Mouse (Mus musculus) limb, embryonic 13.5 days (tissue): Measurements from ENCODE around the gene Nck1. TPM values are rescaled to one million over a fixed set of nuclear protein-coding genes. Genes with fewer than 3 reads are reported as not detected.

Source experiments
- ATAC-seq: fragments of 200-750 bp; cut with Nextera tagmentation; 2 replicates; pipeline ENCODE4 v1.8.0; 2017; ENCODE audit warnings: low read depth, moderate number of reproducible peaks, moderate TSS enrichment; ENCODE audit not compliant: low FRiP score
- H3K27ac ChIP-seq: fragments of 300-500 bp; sonication (generic); 2 replicates; pipeline ENCODE4 v1.5.1; 2015; ENCODE audit warnings: inconsistent platforms, mild to moderate bottlenecking, moderate library complexity
- H3K27me3 ChIP-seq: fragments of 300-500 bp; sonication (generic); 2 replicates; pipeline ENCODE4 v1.6.1; 2015; ENCODE audit warnings: mild to moderate bottlenecking, inconsistent platforms
- H3K36me3 ChIP-seq: fragments of 300-500 bp; sonication (generic); 2 replicates; pipeline ENCODE4 v1.6.1; 2015; ENCODE audit warnings: inconsistent platforms, mild to moderate bottlenecking, moderate library complexity
- H3K4me1 ChIP-seq: fragments of 300-500 bp; sonication (generic); 2 replicates; pipeline ENCODE4 v1.6.1; 2015; ENCODE audit warnings: inconsistent platforms
- H3K4me2 ChIP-seq: fragments of 300-500 bp; sonication (generic); replicated peaks from 2 replicates; pipeline ENCODE4 v1.6.1; 2015; ENCODE audit warnings: inconsistent platforms, mild to moderate bottlenecking, moderate library complexity
- H3K4me3 ChIP-seq: fragments of 300-500 bp; sonication (generic); 2 replicates; pipeline ENCODE4 v1.5.1; 2015; ENCODE audit warnings: moderate library complexity, mild to moderate bottlenecking, inconsistent platforms
- H3K9ac ChIP-seq: fragments of 300-500 bp; sonication (generic); 2 replicates; pipeline ENCODE4 v1.6.1; 2015; ENCODE audit warnings: mild to moderate bottlenecking, inconsistent platforms
- H3K9me3 ChIP-seq: fragments of 300-500 bp; sonication (generic); 2 replicates; pipeline ENCODE4 v1.6.1; 2016; ENCODE audit warnings: inconsistent platforms
- WGBS: fragments of 180-500 bp; shearing (Covaris S2); methylation state at CpG from one replicate; pipeline ENCODE4 v1.1.7; 2015; 5-methylcytosine and 5-hydroxymethylcytosine counted together
- polyA plus RNA-seq: library from polyadenylated mRNA; unstranded; fragments of >200 nt; fragmentation: Nextera tagmentation; extraction: Ambion mirVana; gene quantifications from 2 replicates; pipeline ENCODE4 v1.2.1, GENCODE M21; 2015

Nck1 gene
- polyA plus RNA-seq, 1 experiment from 2014 or later = 76.5 TPM

- WGBS = 88% methylated on average over 5 of the region's 5 CpGs
- H3K27ac ChIP-seq = no peak within 1 kb of the TSS
- H3K27me3 ChIP-seq = no peaks in the 10 kb centered on the region
Observed at GRCm38 (mm10) chr9:100486431-100486830, 59.5 kb downstream of the Nck1 start, which contains the start of gene Il20rb. Gene Il20rb (minus strand): TSS chr9:100486788.

DNA sequence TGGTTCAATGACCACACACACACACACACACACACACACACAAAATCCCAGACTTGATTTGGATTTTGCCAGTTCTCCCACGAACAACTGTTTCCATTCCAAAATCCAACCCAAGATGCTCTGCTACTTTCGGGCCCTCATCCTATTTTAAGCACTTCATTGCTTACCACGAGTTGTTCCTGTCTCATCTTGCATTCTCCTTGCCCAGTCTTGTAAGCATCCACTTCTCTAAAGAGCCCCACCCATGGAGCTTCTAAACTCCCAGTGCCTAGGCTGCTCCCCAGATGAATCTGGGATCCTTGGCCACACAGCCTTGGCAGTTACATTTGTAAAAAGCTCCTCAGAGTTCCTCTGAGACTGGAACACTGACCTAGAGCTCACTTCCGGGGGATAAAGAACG, 62.6 kb downstream of the Nck1 start:
- no peaks in the 10 kb centered on the region for H3K9me3 ChIP-seq
- no peak overlapping the region for H3K27ac ChIP-seq
- no peak overlapping the region for H3K4me3 ChIP-seq
- H3K4me1 ChIP-seq = peaks cover 13% of the 10 kb centered on the region
- no peaks in the 10 kb centered on the region for H3K36me3 ChIP-seq
- no peak for ATAC-seq
- no peak overlapping the region for H3K4me2 ChIP-seq
- H3K9ac ChIP-seq = no peak overlapping the region
- 83% methylated on average over 5 of the region's 5 CpGs for WGBS
- no peaks in the 10 kb centered on the region for H3K27me3 ChIP-seq

More at GRCm38 (mm10) chr9:100486431-100486830, 59.5 kb downstream of the Nck1 start, which contains the start of gene Il20rb:
- no peak for ATAC-seq
- no peak within 1 kb of the TSS for H3K4me3 ChIP-seq
- no peak within 1 kb of the TSS for H3K9ac ChIP-seq
- H3K9me3 ChIP-seq = no peaks in the 10 kb centered on the region
- H3K4me1 ChIP-seq = peaks cover 16% of the 10 kb centered on the region
- no peak within 1 kb of the TSS for H3K4me2 ChIP-seq
- H3K36me3 ChIP-seq = peaks cover 3% of the 10 kb centered on the region; the same call in 1 of the 2 replicates

GRCm38 (mm10) chr9:100481626-100482025, 64.3 kb downstream of the Nck1 start:
- WGBS = 66% methylated on average over 6 of the region's 6 CpGs
- H3K27ac ChIP-seq = no peak overlapping the region

GRCm38 (mm10) chr9:100474056-100474455, 71.9 kb downstream of the Nck1 start:
- Histone ChIP-seq H3K4me3 (no peak overlapping the region), H3K27ac (no peak overlapping the region), H3K9ac (no peak overlapping the region), H3K27me3 (no peaks in the 10 kb centered on the region), H3K4me1 (peaks cover 8% of the 10 kb centered on the region), H3K9me3 (peaks cover 12% of the 10 kb centered on the region; the same call in 1 of the 2 replicates), H3K4me2 (no peak overlapping the region), H3K36me3 (no peaks in the 10 kb centered on the region)
- 79% methylated on average over 1 of the region's 1 CpGs for WGBS
- ATAC-seq = no peak

More at GRCm38 (mm10) chr9:100481626-100482025, 64.3 kb downstream of the Nck1 start:
- Histone ChIP-seq H3K9ac (no peak overlapping the region), H3K4me1 (peaks cover 11% of the 10 kb centered on the region), H3K9me3 (peaks cover 9% of the 10 kb centered on the region; the same call in 1 of the 2 replicates), H3K4me2 (no peak overlapping the region), H3K36me3 (no peaks in the 10 kb centered on the region), H3K27me3 (no peaks in the 10 kb centered on the region), H3K4me3 (no peak overlapping the region)
- no peak for ATAC-seq

DNA sequence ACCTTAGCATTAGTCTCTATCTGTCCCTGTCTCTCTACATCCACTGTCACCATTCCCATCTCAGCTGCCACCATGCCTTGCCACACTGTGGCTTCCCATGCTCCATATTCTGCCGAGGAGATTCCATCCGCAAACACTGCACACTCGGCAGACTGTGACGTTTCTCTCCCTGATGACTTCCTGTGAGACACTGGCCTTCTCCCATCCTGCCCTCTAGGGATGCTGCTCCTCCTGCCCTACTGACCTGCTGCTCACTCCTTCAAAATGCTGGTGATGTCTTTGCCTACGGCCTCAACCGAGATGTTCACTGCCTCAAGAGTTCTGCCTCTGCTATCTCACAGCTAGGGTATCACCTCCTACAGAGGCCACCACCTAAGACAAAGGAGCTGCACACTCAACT, 72.6 kb downstream of the Nck1 start:
- H3K27ac ChIP-seq = no peak overlapping the region
- 81% methylated on average over 6 of the region's 6 CpGs for WGBS
- no peak overlapping the region for H3K4me2 ChIP-seq

DNA sequence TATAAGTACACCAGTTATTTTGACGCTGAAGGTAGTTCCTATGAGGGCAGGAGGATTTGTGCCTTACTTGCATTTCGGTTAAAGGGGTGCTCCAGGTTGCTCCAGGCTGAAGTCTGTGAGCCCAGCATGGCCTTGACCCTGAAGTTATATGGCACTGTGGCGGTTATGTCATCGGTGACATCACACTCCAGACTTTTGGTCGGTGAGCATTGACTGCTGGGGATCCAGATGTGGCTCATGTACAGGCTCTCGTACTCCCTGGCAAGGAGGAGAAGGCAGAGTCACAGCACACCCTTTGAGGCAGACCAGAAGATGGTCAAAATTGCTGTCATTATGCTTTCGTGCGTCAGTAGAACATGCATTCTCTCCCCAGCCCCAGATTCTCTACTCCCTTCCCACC, 73.0 kb downstream of the Nck1 start:
- no peak overlapping the region for H3K9ac ChIP-seq
- 90% methylated on average over 8 of the region's 8 CpGs for WGBS
- peaks cover 12% of the 10 kb centered on the region; the same call in 1 of the 2 replicates for H3K9me3 ChIP-seq
- H3K27ac ChIP-seq = no peak overlapping the region
- no peaks in the 10 kb centered on the region for H3K27me3 ChIP-seq
- no peak overlapping the region for H3K4me2 ChIP-seq
- H3K4me1 ChIP-seq = peaks cover 8% of the 10 kb centered on the region
- no peak overlapping the region for H3K4me3 ChIP-seq
- ATAC-seq = no peak
- 0 out of 2 replicates have a peak, but pooled peaks cover 3% of the 10 kb centered on the region for H3K36me3 ChIP-seq

More for the DNA sequence above, 72.6 kb downstream of the Nck1 start:
- Histone ChIP-seq H3K4me3 (no peak overlapping the region), H3K9me3 (peaks cover 12% of the 10 kb centered on the region; the same call in 1 of the 2 replicates), H3K9ac (no peak overlapping the region), H3K4me1 (peaks cover 8% of the 10 kb centered on the region), H3K27me3 (no peaks in the 10 kb centered on the region), H3K36me3 (no peaks in the 10 kb centered on the region)
- ATAC-seq = no peak

- Histone ChIP-seq H3K36me3 (peaks cover 3% of the 10 kb centered on the region; the same call in 1 of the 2 replicates), H3K9ac (no peak overlapping the region), H3K4me1 (peaks cover 8% of the 10 kb centered on the region), H3K27ac (no peak overlapping the region), H3K4me3 (no peak overlapping the region), H3K4me2 (no peak overlapping the region), H3K9me3 (peaks cover 3% of the 10 kb centered on the region; the same call in 1 of the 2 replicates), H3K27me3 (no peaks in the 10 kb centered on the region)
- no peak for ATAC-seq
- WGBS = 66% methylated on average over 4 of the region's 4 CpGs
Observed at GRCm38 (mm10) chr9:100471605-100471953, 74.4 kb downstream of the Nck1 start.

GRCm38 (mm10) chr9:100470936-100471604, 74.9 kb downstream of the Nck1 start:
- no peaks in the 10 kb centered on the region for H3K9me3 ChIP-seq

DNA sequence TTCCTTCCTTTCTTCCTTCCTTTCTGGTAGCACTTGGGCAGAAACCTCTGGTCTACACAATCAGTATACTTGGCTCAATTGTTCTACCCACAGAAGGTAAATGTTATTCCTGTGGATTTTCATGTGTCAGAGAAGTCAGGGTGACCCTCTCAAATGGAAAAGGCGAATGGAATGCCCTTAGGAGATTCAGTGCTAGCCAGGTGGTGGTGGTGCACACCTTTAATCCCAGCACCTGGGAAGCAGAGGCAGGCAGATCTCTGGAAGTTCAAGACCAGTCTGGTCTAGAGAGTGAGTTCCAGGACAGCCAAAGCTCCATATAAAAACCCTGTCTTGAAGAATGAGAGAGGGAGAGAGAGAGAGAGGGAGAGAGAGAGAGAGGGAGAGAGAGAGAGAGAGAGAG, 75.7 kb downstream of the Nck1 start:
- peaks cover 8% of the 10 kb centered on the region for H3K4me1 ChIP-seq
- no peak for ATAC-seq
- 71% methylated on average over 1 of the region's 1 CpGs for WGBS

More at GRCm38 (mm10) chr9:100470936-100471604, 74.9 kb downstream of the Nck1 start:
- ATAC-seq = no peak
- Histone ChIP-seq H3K4me3 (no peak overlapping the region), H3K27ac (no peak overlapping the region), H3K9ac (no peak overlapping the region), H3K4me1 (peaks cover 8% of the 10 kb centered on the region), H3K36me3 (peaks cover 5% of the 10 kb centered on the region), H3K4me2 (no peak overlapping the region), H3K27me3 (no peaks in the 10 kb centered on the region)
- 54% methylated on average over 8 of the region's 8 CpGs for WGBS

DNA sequence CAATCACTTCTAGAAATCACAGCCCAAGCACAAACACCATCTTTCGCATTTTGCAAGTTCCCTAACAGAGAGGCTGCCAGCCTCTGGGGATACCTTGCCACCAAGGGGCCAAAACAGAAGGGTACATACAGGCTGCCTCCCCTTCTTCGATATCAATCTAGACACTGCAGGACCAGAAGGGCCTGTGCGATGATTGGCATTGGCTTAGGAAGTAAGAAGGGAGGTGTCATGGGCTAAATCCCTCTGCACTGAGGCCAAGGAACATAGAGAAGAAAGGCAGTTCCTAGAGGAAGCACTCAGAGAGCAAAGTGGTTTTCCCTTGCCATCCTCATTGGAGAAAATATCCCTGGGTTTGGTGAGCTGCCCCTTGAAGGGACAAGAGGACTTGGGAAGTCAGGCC, 76.3 kb downstream of the Nck1 start:
- peaks cover 8% of the 10 kb centered on the region for H3K4me1 ChIP-seq
- ATAC-seq = no peak
- WGBS = 92% methylated on average over 3 of the region's 3 CpGs
- H3K27ac ChIP-seq = no peak overlapping the region
- no peaks in the 10 kb centered on the region for H3K27me3 ChIP-seq
- H3K36me3 ChIP-seq = peaks cover 8% of the 10 kb centered on the region
- no peak overlapping the region for H3K9ac ChIP-seq
- H3K4me3 ChIP-seq = no peak overlapping the region
- no peaks in the 10 kb centered on the region for H3K9me3 ChIP-seq
- H3K4me2 ChIP-seq = no peak overlapping the region

More for the DNA sequence above, 75.7 kb downstream of the Nck1 start:
- H3K9me3 ChIP-seq = no peaks in the 10 kb centered on the region
- peaks cover 8% of the 10 kb centered on the region for H3K36me3 ChIP-seq
- no peak overlapping the region for H3K4me3 ChIP-seq
- no peak overlapping the region for H3K9ac ChIP-seq
- H3K27ac ChIP-seq = no peak overlapping the region
- H3K4me2 ChIP-seq = no peak overlapping the region
- H3K27me3 ChIP-seq = no peaks in the 10 kb centered on the region

- no peak for ATAC-seq
- H3K36me3 ChIP-seq = peaks cover 8% of the 10 kb centered on the region
- no peak overlapping the region for H3K4me2 ChIP-seq
- H3K4me1 ChIP-seq = peaks cover 8% of the 10 kb centered on the region
- no peak overlapping the region for H3K9ac ChIP-seq
- H3K27me3 ChIP-seq = no peaks in the 10 kb centered on the region
- H3K9me3 ChIP-seq = no peaks in the 10 kb centered on the region
- H3K4me3 ChIP-seq = no peak overlapping the region
- no peak overlapping the region for H3K27ac ChIP-seq
- 97% methylated on average over 8 of the region's 8 CpGs for WGBS
Observed at GRCm38 (mm10) chr9:100468151-100468550, 77.8 kb downstream of the Nck1 start.

- H3K9ac ChIP-seq = no peak overlapping the region
- H3K9me3 ChIP-seq = no peaks in the 10 kb centered on the region
- H3K4me1 ChIP-seq = peaks cover 8% of the 10 kb centered on the region
- no peaks in the 10 kb centered on the region for H3K27me3 ChIP-seq
- WGBS = 88% methylated on average over 7 of the region's 7 CpGs
- H3K4me2 ChIP-seq = no peak overlapping the region
- H3K27ac ChIP-seq = no peak overlapping the region
- no peak overlapping the region for H3K4me3 ChIP-seq
- no peak for ATAC-seq
- peaks cover 8% of the 10 kb centered on the region for H3K36me3 ChIP-seq
Observed at GRCm38 (mm10) chr9:100467653-100468052, 78.3 kb downstream of the Nck1 start.

DNA sequence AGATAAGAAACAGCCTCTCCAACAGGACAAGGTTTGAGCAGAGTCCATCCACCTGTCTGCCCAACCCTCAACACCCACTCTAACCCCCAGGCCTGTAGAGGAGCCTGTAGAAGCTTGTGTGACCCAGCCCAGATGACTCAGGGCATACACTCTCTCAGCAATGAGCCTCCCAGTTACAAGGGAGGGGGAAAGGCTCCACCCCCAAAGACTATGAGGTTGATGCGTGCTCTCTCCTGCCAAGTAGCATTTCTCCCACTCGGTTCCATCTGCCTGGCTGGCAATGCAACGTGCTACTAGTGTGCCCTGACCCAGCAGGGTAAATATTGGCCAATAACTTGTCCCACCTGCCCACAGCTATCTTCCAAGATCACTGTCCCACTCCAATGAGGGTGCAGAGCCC, 79.2 kb downstream of the Nck1 start:
- 86% methylated on average over 3 of the region's 3 CpGs for WGBS
- H3K9ac ChIP-seq = no peak overlapping the region
- H3K27ac ChIP-seq = no peak overlapping the region
- ATAC-seq = no peak
- H3K36me3 ChIP-seq = peaks cover 8% of the 10 kb centered on the region
- H3K4me2 ChIP-seq = no peak overlapping the region
- H3K4me3 ChIP-seq = no peak overlapping the region
- no peaks in the 10 kb centered on the region for H3K27me3 ChIP-seq
- no peaks in the 10 kb centered on the region for H3K9me3 ChIP-seq
- H3K4me1 ChIP-seq = peaks cover 8% of the 10 kb centered on the region
